ENCODE assay signal across 13 mouse cellular contexts in the genomic region with DNA sequence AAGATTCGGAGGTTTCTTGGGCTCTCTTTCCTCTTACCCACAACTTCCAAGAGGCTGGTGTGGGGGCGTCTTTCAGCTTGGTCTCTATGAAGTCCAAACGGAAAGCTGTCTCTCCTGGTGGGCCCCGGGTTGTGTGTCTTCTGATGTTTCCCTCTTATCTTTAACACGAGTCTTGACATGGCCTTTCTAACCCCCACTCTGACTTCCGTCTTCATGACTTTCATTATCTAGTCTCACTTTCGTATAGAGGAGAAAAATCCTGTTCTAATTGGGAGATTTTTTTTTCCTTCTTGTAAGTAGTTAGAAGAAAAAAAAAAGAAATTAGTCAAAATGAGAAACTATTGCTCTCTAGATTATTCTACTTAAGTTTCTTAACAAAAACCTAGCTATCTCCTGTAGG. TPM values are rescaled to one million over a fixed set of nuclear protein-coding genes. Genes with fewer than 3 reads are reported as not detected.
DNase-seq lines count a peak whose midpoint lies in the region; ATAC-seq and TF ChIP-seq lines count a peak whose summit lies in the region.
"Had no signal": no experiment of that assay in that cellular context is flagged by ENCODE, and none has a peak within 500 bp of the region (broad histone marks: within the 10 kb centered on the region; RNA-seq: fewer than 3 reads in every experiment).

No protein-coding gene starts in this region.

- WGBS in heart, embryonic 15.5 days, result 34% methylated on average over 7 of the region's 7 CpGs
- 27% methylated on average over 7 of the region's 7 CpGs for WGBS in liver, embryonic 11.5 days
- WGBS in kidney, embryonic 15.5 days, result 69% methylated on average over 7 of the region's 7 CpGs

- no peak for TF ChIP-seq CTCF in gastrocnemius, adult 2 months (IDR thresholded peaks at IDR 0.05)

- H3K9ac ChIP-seq in heart, embryonic 15.5 days, result no peak overlapping the region
- H3K9ac ChIP-seq in liver, embryonic 11.5 days (ENCODE audit: low read depth, low read length), result peak overlapping the region; percentile 15
- H3K9ac ChIP-seq in kidney, embryonic 15.5 days, result no peak overlapping the region
- H3K9ac ChIP-seq: forebrain, embryonic 13.5 days had no signal

- peaks cover 90% of the 10 kb centered on the region for H3K4me1 ChIP-seq in heart, embryonic 15.5 days (replicated peaks)
- H3K4me1 ChIP-seq in liver, embryonic 11.5 days (replicated peaks; ENCODE audit: control insufficient read depth, insufficient read depth, low read length), result peaks cover 92% of the 10 kb centered on the region
- H3K4me1 ChIP-seq in kidney, embryonic 15.5 days, result peaks cover 73% of the 10 kb centered on the region

- H3K27ac ChIP-seq in heart, embryonic 15.5 days, result 0 out of 2 replicates have a peak overlapping the region, but pooled peaks have one; percentile 28
- H3K27ac ChIP-seq in liver, embryonic 11.5 days (ENCODE audit: low read depth, low read length), result peak overlapping the region; percentile 41; the same call in 1 of the 2 replicates
- no peak overlapping the region for H3K27ac ChIP-seq in kidney, embryonic 15.5 days
- no peak overlapping the region; the same call in 1 of the 2 replicates for H3K27ac ChIP-seq in gastrocnemius, adult 2 months
- H3K27ac ChIP-seq: forebrain, embryonic 13.5 days; limb, embryonic 10.5 days had no signal

- DNase-seq in heart, postnatal 14 days, result no peak
- peak; percentile 63 for DNase-seq in thymus, postnatal 0 days (ENCODE audit: low spot score)
- DNase-seq in thymus, adult 18-20 months, result no peak
- no peak for DNase-seq in liver, embryonic 11.5 days (ENCODE audit: low spot score)
- DNase-seq in gastrocnemius, postnatal 4 days (ENCODE audit: low spot score in 2 of 2), result no peak
- DNase-seq in gastrocnemius, adult 2 months, result no peak
- DNase-seq: cerebellum, adult 9-10 months; gastrocnemius, postnatal 10 days had no signal

- H3K4me3 ChIP-seq in heart, embryonic 15.5 days, result no peak overlapping the region
- peak overlapping the region; percentile 5; the same call in 1 of the 2 replicates for H3K4me3 ChIP-seq in liver, embryonic 11.5 days (ENCODE audit: low read depth, low read length)
- H3K4me3 ChIP-seq in kidney, embryonic 15.5 days (replicated peaks), result no peak overlapping the region
- no peak overlapping the region for H3K4me3 ChIP-seq in gastrocnemius, adult 2 months
- H3K4me3 ChIP-seq: forebrain, embryonic 13.5 days; limb, embryonic 10.5 days had no signal

- intact Hi-C loops in heart, postnatal 14 days (cut with DNase I), result no loop called here
- intact Hi-C loops in gastrocnemius, adult 2 months (cut with DNase I), result no loop called here

- no peak overlapping the region for H3K4me2 ChIP-seq in heart, embryonic 15.5 days
- peak overlapping the region; percentile 51 for H3K4me2 ChIP-seq in liver, embryonic 11.5 days
- H3K4me2 ChIP-seq in kidney, embryonic 15.5 days, result no peak overlapping the region
- H3K4me2 ChIP-seq: forebrain, embryonic 13.5 days had no signal

- ATAC-seq in heart, embryonic 15.5 days (replicated peaks; ENCODE audit: insufficient number of reproducible peaks, insufficient read depth, low FRiP score, low read depth), result no peak
- ATAC-seq in liver, embryonic 11.5 days (replicated peaks; ENCODE audit: low FRiP score), result no peak
- ATAC-seq in kidney, embryonic 15.5 days (replicated peaks; ENCODE audit: low FRiP score), result no peak
- ATAC-seq: forebrain, embryonic 13.5 days; intestine, postnatal 0 days had no signal

- H3K9me3 ChIP-seq in heart, embryonic 15.5 days (replicated peaks), result no peaks in the 10 kb centered on the region
- H3K9me3 ChIP-seq in liver, embryonic 11.5 days (ENCODE audit: control insufficient read depth, low read length), result no peaks in the 10 kb centered on the region
- H3K9me3 ChIP-seq in kidney, embryonic 15.5 days (replicated peaks), result no peaks in the 10 kb centered on the region
- H3K9me3 ChIP-seq: forebrain, embryonic 13.5 days; limb, embryonic 10.5 days had no signal

- H3K36me3 ChIP-seq in heart, embryonic 15.5 days, result 0 out of 2 replicates have a peak, but pooled peaks cover 11% of the 10 kb centered on the region
- peaks cover 6% of the 10 kb centered on the region; the same call in 1 of the 2 replicates for H3K36me3 ChIP-seq in liver, embryonic 11.5 days (ENCODE audit: control insufficient read depth, insufficient read depth, low read length)
- peaks cover 12% of the 10 kb centered on the region; the same call in 1 of the 2 replicates for H3K36me3 ChIP-seq in kidney, embryonic 15.5 days

- no peaks in the 10 kb centered on the region for H3K27me3 ChIP-seq in heart, embryonic 15.5 days
- no peaks in the 10 kb centered on the region for H3K27me3 ChIP-seq in liver, embryonic 11.5 days (replicated peaks; ENCODE audit: control insufficient read depth, insufficient read depth, low read length)
- H3K27me3 ChIP-seq in kidney, embryonic 15.5 days, result no peaks in the 10 kb centered on the region
- H3K27me3 ChIP-seq: forebrain, embryonic 13.5 days had no signal

RNA-seq across cellular contexts. Expression of gene Vps37b, which starts 9.7 kb away (rescaled TPM):
- polyA plus RNA-seq in heart, embryonic 15.5 days (2015; fragmentation: Nextera tagmentation; extraction: Ambion mirVana), result 49.9 and 56.0 TPM in 2 replicates
- total RNA-seq in heart, postnatal 14 days (2021), result 10 to 100 TPM; 22.2 to 22.7 TPM
- 32.4 and 32.8 TPM in 2 replicates for polyA plus RNA-seq in thymus, postnatal 0 days (2015; fragmentation: Nextera tagmentation; extraction: Ambion mirVana)
- polyA plus RNA-seq in liver, embryonic 11.5 days (2014; fragmentation: Nextera tagmentation; extraction: Ambion mirVana), result 31.3 TPM in 2 replicates
- total RNA-seq in gastrocnemius, postnatal 4 days (2021), result 10 to 100 TPM; 24.4 to 29.3 TPM
- polyA plus RNA-seq in kidney, embryonic 15.5 days (2015; fragmentation: Nextera tagmentation; extraction: Ambion mirVana), result 33.8 and 35.3 TPM in 2 replicates
- 1 to 10 TPM; 4.1 to 6.2 TPM for total RNA-seq in gastrocnemius, adult 2 months (2021)

RNA-seq across cellular contexts. Expression of gene Hip1r, which starts 48.9 kb away (rescaled TPM):
- polyA plus RNA-seq in heart, embryonic 15.5 days (2015; fragmentation: Nextera tagmentation; extraction: Ambion mirVana), result 6.6 and 9.7 TPM in 2 replicates
- 10 to 100 TPM; 23.2 to 25.0 TPM for total RNA-seq in heart, postnatal 14 days (2021)
- polyA plus RNA-seq in thymus, postnatal 0 days (2015; fragmentation: Nextera tagmentation; extraction: Ambion mirVana), result 9.8 and 11.0 TPM in 2 replicates
- 20.2 and 20.6 TPM in 2 replicates for polyA plus RNA-seq in liver, embryonic 11.5 days (2014; fragmentation: Nextera tagmentation; extraction: Ambion mirVana)
- total RNA-seq in gastrocnemius, postnatal 4 days (2021), result 1 to 10 TPM; 5.5 to 6.6 TPM
- polyA plus RNA-seq in kidney, embryonic 15.5 days (2015; fragmentation: Nextera tagmentation; extraction: Ambion mirVana), result 18.2 and 20.0 TPM in 2 replicates
- 10 to 100 TPM in 1 of 2 experiments, 1 to 10 TPM in 1; 5.6 to 14.3 TPM for total RNA-seq in gastrocnemius, adult 2 months (2021)

Comparison
In these comparisons a context has a peak if more than half of its experiments do, and no peak if none do; other contexts are left out.
1. H3K27ac ChIP-seq: peak in heart, embryonic 15.5 days (single experiment) and liver, embryonic 11.5 days (single experiment); none in kidney, embryonic 15.5 days (single experiment) and gastrocnemius, adult 2 months (single experiment).